Mouse (Mus musculus): Measurements from ENCODE around the gene Olfr1394.
"Not testable (repeated sequence)": the region's sequence is repeated elsewhere in the genome, so short reads cannot be mapped to it uniquely, and the experiment has no call there.

Gene Olfr1394

DNA sequence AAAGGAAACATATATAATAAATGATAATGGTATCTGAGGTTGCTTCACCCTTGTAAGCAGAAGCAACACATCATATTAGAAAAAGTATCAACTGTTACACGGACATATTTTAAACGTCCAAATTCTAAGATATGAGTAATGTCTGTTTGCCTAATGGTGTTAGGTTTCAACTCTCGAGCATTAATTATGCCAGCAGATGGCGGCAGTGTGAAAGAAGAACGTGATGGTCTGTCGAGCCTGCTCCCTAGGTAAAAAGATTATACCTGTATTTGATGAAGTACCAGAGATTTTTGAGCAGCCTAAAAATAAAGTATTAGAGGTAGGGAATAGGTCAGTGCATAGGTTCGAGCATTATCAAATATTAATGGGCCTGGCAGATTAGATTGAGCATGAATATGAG is 35.6 kb downstream of the Olfr1394 start:
- DNase-seq (ENCODE audit: low read depth, low spot score), result peak; percentile 12

DNA sequence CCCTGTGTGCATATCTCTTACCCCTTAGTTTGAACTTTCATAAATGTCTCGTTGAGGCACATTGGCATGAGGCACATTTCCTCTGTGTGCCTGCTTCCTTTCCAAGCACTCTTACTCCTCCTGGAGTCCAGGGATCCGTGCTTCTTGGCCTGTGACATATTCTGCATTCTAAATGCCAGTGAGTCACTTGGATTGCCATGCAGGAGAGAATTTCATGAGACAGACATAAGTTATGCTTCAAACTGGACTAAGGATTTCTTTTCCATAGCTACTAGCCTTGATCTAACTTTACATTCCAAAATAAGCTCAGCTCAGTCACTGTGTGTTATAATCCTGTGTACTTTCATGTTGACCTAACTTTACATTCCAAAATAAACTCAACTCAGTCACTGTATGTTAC is 36.9 kb downstream of the Olfr1394 start:
- DNase-seq (ENCODE audit: low read depth, low spot score), result no peak

DNA sequence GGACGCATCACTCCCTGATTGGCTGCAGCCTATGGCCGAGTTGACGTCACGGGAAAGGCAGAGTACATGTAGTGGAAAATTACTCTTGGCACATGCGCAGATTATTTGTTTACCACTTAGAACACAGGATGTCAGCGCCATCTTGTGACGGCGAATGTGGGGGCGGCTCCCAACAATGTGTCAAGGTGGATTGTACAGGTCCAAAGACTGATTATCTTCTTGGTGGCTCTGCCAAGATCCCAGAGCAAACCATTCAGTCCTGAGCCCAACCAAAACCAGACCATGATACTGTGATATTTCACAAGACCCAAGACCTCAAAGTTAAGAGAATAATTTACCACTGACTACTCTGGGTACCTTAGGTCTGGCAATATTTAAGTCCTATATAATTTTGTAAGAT is 40.6 kb downstream of the Olfr1394 start:
- not testable (repeated sequence) for DNase-seq (ENCODE audit: low read depth, low spot score)

DNA sequence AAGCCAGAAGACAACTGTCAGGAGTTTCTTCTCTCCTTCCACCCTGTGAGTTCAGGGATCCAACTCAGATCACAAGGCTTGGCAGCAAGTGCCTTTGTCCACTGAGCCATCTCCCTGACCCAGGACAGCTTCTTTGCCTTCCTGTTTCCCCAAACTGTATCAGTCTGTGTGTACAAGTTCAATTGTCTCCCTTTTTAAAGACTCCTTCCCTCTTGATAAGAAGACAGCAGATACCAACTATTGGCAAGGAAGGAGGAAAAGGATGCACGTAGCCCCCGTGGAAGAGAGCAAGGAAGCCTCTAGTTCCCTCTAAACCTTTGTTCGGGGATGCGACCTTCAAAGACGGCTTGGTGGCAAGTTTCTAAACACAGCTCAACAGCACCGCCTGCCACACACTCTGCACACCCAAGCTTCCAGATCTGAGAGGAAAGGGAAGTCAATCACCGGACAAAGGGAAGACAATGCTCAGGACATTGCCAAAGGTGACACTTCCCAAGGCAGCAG is 41.7 kb downstream of the Olfr1394 start:
- no peak for DNase-seq (ENCODE audit: low read depth, low spot score)

DNA sequence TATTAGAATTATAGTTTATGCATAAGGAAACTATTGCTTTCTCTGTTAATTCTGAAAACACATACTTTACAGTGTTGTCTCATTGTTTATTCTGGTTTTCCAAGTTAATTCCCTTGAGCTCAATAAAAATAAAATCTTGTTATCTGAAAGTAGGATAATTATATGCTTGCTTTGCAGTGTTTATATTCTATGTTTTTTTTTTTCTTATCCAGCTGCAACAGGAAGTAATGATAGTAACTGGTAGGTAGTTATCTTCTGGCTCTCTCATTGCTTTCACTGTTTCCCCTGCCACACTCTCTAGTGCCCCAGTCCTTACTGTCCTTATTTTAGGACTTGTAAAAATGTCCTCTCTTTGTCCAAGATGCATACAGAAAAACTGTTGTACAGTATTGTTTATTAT is 46.5 kb downstream of the Olfr1394 start:
- no peak for DNase-seq (ENCODE audit: low read depth, low spot score)

DNA sequence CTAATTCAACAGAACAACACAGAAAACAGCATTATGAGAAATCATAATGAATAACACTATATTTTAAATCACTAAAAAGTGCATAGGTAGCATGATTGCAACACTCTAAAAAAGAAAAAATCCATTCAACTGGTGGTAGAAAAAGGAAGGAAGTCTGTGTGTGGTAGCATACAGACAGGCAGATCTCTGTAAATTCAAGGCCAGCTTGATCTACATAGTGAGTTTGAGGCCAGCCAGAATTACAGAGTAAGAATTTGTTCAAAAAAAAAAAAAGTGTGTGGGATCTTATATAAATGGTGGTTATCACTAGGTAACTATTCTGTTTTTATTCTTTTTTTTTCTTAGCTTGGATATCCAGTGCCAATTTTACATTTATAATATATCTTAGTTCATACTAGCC is 47.0 kb downstream of the Olfr1394 start:
- DNase-seq (ENCODE audit: low read depth, low spot score), result no peak

DNA sequence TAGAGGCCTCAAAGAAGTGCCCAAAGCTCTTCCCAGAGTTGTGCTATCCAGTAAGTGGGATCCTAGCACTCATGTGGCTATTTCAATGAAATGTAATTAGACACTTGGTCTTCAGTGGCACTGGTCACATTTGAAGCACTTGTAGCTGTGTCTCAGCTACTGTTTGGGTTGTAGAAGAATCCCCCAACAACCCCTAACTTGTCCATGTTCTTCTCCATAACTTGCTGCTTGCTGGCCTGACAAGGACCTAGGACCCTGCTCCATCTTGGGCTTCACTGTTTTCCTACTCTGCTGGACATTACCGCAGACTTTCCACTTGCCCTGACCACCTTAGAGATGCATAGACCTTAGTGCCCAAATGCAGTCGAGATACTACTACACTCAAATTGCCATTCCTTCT is 47.9 kb downstream of the Olfr1394 start:
- no peak for DNase-seq (ENCODE audit: low read depth, low spot score)

DNA sequence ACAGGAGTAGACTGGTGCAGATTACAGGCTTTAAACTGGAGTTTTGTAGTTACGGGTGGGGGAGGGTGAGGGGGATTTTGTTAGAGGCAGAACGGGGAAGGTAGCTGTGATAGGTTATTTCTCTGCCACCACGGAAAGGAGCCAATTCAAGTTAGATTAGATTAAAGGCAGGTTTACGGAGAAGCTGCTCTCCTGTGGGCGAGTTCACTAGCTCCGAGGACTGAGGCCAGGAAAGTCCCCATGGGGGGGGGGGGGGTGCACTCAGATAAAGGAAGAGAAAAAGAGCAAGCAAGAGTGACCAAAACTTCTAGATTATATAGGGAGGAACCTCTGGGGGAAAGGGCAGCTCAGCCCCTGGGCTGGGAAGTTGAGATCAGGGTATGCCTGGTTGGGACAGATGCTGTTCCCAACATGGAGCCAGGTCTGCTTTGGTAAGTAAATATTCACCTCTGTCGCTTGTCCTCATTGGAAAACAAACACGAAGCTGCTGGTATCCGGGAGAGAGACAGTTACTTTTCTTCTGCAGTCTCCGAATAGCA is 48.4 kb downstream of the Olfr1394 start:
- DNase-seq (ENCODE audit: low read depth, low spot score), result no peak

DNA sequence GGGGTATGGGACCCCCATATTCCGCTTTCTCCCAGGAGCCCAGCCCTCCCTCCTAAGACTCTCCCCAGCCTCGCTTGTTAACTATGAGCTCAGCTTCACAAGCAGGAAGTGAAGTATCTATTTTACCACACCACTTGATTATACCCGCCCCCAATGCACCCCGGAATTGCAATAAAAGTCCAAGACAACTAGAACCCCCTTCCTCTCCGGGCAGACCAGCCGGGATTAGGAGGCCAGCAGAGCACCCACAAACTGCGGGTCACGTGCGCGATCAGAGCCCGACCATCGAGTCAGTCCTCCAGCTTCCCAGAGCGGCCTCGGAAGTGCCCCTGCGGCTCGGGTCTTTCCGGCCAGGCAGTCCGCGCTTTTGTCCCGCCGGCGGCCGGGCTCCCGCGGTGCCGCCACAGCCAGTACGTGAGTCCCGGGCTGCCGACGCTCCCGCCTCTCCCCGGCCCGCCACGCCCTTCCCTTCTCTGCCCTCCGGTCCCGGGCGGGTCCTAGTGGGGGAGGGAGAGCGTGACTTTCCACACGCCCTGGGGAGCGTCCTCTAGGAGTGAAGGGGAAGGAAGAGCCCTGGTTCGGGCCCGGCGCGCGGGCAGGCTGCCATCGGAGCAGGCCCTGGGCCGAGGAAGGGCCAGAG is 49.1 kb downstream of the Olfr1394 start, which contains the start of gene Zfp62:
Gene Zfp62, plus strand, starts transcription at position 164 of the 640 bp plus-strand sequence.
- DNase-seq (ENCODE audit: low read depth, low spot score), result peak; percentile 74

DNA sequence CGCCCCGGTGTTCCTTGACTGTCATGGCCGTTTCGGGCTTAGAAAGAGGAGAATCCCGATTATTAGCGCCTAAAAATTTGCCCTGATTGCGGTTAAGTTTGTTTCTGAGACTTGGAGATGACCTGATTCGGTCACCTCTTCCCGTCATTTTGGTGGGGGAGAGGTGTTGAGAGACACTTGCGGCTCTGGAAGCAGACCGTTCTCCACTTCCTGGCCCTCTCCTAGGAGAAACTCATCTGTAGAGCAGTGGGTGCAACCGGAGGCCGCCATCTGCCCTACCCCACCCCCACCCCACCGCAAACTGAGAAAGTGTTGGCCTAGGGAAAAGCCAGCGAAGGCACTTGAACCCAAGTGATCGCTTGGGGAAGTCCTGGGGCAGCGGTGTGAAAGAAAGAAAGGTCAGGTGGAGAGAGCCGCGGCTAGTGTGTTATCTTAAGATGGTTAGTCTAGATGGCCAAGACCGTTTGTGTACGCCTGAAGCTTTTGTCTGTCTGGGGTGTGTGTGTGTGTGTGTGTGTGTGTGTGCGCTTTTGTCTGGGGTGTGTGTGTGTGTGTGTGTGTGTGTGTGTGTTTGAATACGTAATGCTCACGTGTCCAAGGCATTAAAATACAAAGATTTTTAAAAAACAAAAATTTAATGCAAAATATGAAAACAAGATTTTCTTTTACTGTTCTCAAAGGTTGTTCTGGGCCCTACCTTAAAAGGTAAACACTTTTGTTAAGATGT is 49.8 kb downstream of the Olfr1394 start:
- peak; percentile 20 for DNase-seq (ENCODE audit: low read depth, low spot score)

DNA sequence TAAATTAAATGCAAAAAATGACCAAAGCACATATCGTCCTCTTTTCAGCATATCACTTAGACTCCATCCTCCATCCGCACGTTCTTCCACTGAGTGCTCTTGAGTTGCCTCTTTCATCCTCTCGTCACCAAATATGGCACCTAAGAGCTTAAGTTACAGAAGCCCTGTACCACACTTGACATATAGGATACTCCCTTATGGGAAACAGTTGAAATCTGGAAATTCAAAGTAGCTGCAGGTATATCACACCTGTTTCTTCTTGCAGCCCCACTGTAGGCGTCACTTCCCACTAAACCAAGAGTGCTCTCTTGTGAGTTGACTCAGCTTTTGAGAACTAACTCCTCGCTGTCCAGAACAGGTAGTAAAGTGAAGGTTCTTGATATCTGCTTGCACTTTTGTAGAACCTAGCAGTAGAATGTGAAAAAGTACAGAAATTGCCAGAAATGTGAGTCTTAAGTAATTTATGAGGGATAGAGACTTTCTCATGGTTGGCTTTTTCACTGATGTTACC is 51.0 kb downstream of the Olfr1394 start:
- DNase-seq (ENCODE audit: low read depth, low spot score), result no peak

DNA sequence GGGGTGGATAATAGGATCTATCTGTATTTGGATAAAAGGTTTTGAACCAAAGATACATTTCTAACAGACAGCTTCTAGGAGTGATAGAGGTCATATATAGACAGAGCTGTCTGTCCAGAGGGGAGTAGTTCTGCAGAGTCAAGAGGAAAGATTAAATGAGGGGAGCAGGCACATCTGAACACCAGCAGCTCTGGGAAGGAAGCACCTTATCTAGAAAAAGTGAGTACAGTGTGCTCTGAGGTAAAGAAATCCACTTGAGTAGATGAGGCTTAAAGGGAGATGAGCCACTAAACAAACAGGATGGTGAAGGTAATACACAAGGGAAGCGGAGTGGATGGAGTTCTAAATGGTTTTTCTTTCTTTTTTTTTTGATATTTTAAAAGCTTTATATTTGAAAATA is 53.3 kb downstream of the Olfr1394 start:
- no peak for DNase-seq (ENCODE audit: low read depth, low spot score)

Data from brain, embryonic 18.5 days (tissue).